Mouse (Mus musculus) embryonic facial prominence, embryonic 13.5 days (tissue): ENCODE measurements at regions not wholly inside any gene's neighbourhood (a gene's known extent, or its start where the extent isn't known, plus 50 kb on each side); places are given as distances from the start of the nearest gene placed in this dataset.

ENCODE experiments used
- ATAC-seq: fragments of 200-750 bp; cut with Nextera tagmentation; 2 replicates; pipeline ENCODE4 v1.8.0; 2017; ENCODE audit warnings: low read depth; ENCODE audit not compliant: insufficient number of reproducible peaks, insufficient read depth, low FRiP score, low TSS enrichment
- H3K27ac ChIP-seq: fragments of 300-500 bp; sonication (generic); 2 replicates; pipeline ENCODE4 v1.5.1; 2015; ENCODE audit warnings: moderate library complexity, mild to moderate bottlenecking, inconsistent platforms
- H3K27me3 ChIP-seq: fragments of 300-500 bp; sonication (generic); 2 replicates; pipeline ENCODE4 v1.6.1; 2015; ENCODE audit warnings: mild to moderate bottlenecking, inconsistent platforms
- H3K36me3 ChIP-seq: fragments of 300-500 bp; sonication (generic); 2 replicates; pipeline ENCODE4 v1.6.1; 2015; ENCODE audit warnings: mild to moderate bottlenecking, inconsistent platforms
- H3K4me1 ChIP-seq: fragments of 300-500 bp; sonication (generic); 2 replicates; pipeline ENCODE4 v1.6.1; 2015; ENCODE audit warnings: inconsistent platforms
- H3K4me2 ChIP-seq: fragments of 300-500 bp; sonication (generic); 2 replicates; pipeline ENCODE4 v1.6.1; 2015; ENCODE audit warnings: moderate library complexity, mild to moderate bottlenecking, inconsistent platforms
- H3K4me3 ChIP-seq: fragments of 300-500 bp; sonication (generic); 2 replicates; pipeline ENCODE4 v1.5.1; 2015; ENCODE audit warnings: mild to moderate bottlenecking, inconsistent platforms
- H3K9ac ChIP-seq: fragments of 300-500 bp; sonication (generic); 2 replicates; pipeline ENCODE4 v1.6.1; 2015; ENCODE audit warnings: mild to moderate bottlenecking, inconsistent platforms
- H3K9me3 ChIP-seq: fragments of 300-500 bp; sonication (generic); 2 replicates; pipeline ENCODE4 v1.6.1; 2016; ENCODE audit warnings: inconsistent platforms
- WGBS: fragments of 180-500 bp; shearing (Covaris S2); methylation state at CpG from one replicate; pipeline ENCODE4 v1.1.7; 2015; ENCODE audit warnings: mixed read lengths; 5-methylcytosine and 5-hydroxymethylcytosine counted together

DNA sequence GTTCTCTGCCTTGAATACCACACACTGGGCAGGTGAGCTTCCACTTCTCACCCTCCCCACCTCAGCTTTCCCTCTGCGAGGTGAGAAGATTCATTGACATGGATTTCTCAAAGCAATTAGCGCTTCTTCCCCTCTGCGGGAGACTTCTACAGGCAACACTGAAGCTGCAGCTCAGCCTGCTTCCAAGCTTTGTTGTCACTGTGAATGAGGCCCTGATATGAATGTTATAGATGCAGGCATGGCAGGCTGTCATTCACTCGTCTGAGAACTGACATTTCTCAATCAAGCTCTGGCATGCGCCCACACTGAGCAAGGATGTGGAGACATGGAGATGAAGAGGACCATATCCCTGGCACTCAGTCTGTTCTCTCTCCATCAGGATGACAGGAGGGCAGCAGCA lies 52.2 kb upstream of the Slc24a4 start:
- H3K9ac ChIP-seq, result no peak overlapping the region
- ATAC-seq, result no peak
- no peak overlapping the region for H3K27ac ChIP-seq
- no peaks in the 10 kb centered on the region for H3K27me3 ChIP-seq
- 64% methylated on average over 5 of the region's 5 CpGs for WGBS
- H3K4me3 ChIP-seq, result no peak overlapping the region
- no peaks in the 10 kb centered on the region for H3K4me1 ChIP-seq
- H3K36me3 ChIP-seq, result no peaks in the 10 kb centered on the region
- no peaks in the 10 kb centered on the region for H3K9me3 ChIP-seq
- no peak overlapping the region for H3K4me2 ChIP-seq
